Mouse (Mus musculus) intestine, embryonic 15.5 days (tissue): ENCODE measurements at regions not wholly inside any gene's neighbourhood (a gene's known extent, or its start where the extent isn't known, plus 50 kb on each side); places are given as distances from the start of the nearest gene placed in this dataset.

Source experiments
- ATAC-seq: fragments of 200-750 bp; cut with Nextera tagmentation; 2 replicates; pipeline ENCODE4 v1.8.0; 2017; ENCODE audit warnings: moderate TSS enrichment, moderate library complexity
- H3K27ac ChIP-seq: fragments of 300-500 bp; sonication (generic); 2 replicates; pipeline ENCODE4 v1.5.1; 2015; ENCODE audit warnings: mild to moderate bottlenecking, inconsistent platforms
- H3K27me3 ChIP-seq: fragments of 300-500 bp; sonication (generic); replicated peaks from 2 replicates; pipeline ENCODE4 v1.6.1; 2015; ENCODE audit warnings: inconsistent platforms
- H3K36me3 ChIP-seq: fragments of 300-500 bp; sonication (generic); 2 replicates; pipeline ENCODE4 v1.6.1; 2015; ENCODE audit warnings: inconsistent platforms
- H3K4me1 ChIP-seq: fragments of 300-500 bp; sonication (generic); replicated peaks from 2 replicates; pipeline ENCODE4 v1.6.1; 2015; ENCODE audit warnings: inconsistent platforms
- H3K4me2 ChIP-seq: fragments of 300-500 bp; sonication (generic); replicated peaks from 2 replicates; pipeline ENCODE4 v1.6.1; 2015; ENCODE audit warnings: mild to moderate bottlenecking, inconsistent platforms
- H3K4me3 ChIP-seq: fragments of 300-500 bp; sonication (generic); replicated peaks from 2 replicates; pipeline ENCODE4 v1.5.1; 2015; ENCODE audit warnings: inconsistent platforms
- H3K9ac ChIP-seq: fragments of 300-500 bp; sonication (generic); 2 replicates; pipeline ENCODE4 v1.6.1; 2015; ENCODE audit warnings: inconsistent platforms
- H3K9me3 ChIP-seq: fragments of 300-500 bp; sonication (generic); 2 replicates; pipeline ENCODE4 v1.6.1; 2016; ENCODE audit warnings: inconsistent platforms
- WGBS: fragments of 180-500 bp; shearing (Covaris S2); methylation state at CpG from one replicate; pipeline ENCODE4 v1.1.7; 2015; 5-methylcytosine and 5-hydroxymethylcytosine counted together

GRCm38 (mm10) chr8:128218886-128219285, 139.5 kb upstream of the Nrp1 start:
- H3K27ac ChIP-seq, result no peak overlapping the region
- H3K9me3 ChIP-seq, result no peaks in the 10 kb centered on the region
- H3K4me2 ChIP-seq, result no peak overlapping the region
- no peak overlapping the region for H3K4me3 ChIP-seq
- no peak for ATAC-seq
- no peaks in the 10 kb centered on the region for H3K27me3 ChIP-seq
- no peaks in the 10 kb centered on the region for H3K4me1 ChIP-seq
- 63% methylated on average over 2 of the region's 2 CpGs for WGBS
- no peak overlapping the region for H3K9ac ChIP-seq
- no peaks in the 10 kb centered on the region for H3K36me3 ChIP-seq

DNA sequence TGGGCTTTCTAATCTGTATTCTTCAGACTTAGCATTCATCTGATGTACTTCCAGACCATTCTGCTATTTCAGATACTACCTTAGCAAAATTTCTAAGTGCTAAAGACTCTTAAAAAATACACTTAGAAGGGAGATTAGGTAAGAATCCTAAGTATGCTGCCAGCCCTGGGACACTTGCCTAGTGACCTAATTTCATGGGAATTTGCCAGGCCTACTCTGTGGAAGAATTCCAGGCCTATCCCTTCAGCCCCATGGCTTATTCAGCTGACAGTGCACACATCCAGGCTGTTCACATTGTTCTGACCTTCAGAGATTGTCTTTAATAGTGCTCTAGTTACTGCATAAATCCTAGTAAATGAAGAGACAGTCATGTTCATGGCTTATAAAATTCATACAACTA, 138.9 kb upstream of the Nrp1 start:
- H3K9me3 ChIP-seq, result no peaks in the 10 kb centered on the region
- no peak for ATAC-seq

DNA sequence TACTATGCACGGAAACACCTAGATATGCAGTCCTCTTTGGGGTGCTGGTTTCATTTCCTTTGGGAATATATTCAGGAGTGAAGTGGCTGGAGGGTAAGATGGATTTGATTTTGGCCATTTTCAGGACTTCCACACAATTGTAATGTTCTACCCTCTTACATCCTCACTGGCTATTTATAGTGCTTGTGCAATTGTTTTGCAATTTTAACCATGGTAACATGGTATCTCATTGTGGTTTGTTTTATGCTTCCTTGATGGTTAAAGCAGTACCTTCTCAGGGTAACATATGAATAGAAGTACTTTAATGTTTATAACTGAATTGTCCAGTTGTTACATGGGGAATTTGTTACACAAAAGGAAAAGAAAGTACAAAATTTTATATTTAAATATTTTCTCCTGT, 135.3 kb upstream of the Nrp1 start:
- no peaks in the 10 kb centered on the region for H3K9me3 ChIP-seq
- H3K4me3 ChIP-seq, result no peak overlapping the region
- H3K36me3 ChIP-seq, result no peaks in the 10 kb centered on the region
- H3K4me2 ChIP-seq, result no peak overlapping the region
- no peaks in the 10 kb centered on the region for H3K4me1 ChIP-seq
- no peaks in the 10 kb centered on the region for H3K27me3 ChIP-seq
- no peak overlapping the region for H3K9ac ChIP-seq
- ATAC-seq, result no peak
- WGBS, result 85% methylated on average over 1 of the region's 1 CpGs
- no peak overlapping the region for H3K27ac ChIP-seq

More for the DNA sequence above, 138.9 kb upstream of the Nrp1 start:
- Histone ChIP-seq H3K4me3 (no peak overlapping the region), H3K4me2 (no peak overlapping the region), H3K36me3 (no peaks in the 10 kb centered on the region), H3K27me3 (no peaks in the 10 kb centered on the region), H3K27ac (no peak overlapping the region), H3K4me1 (no peaks in the 10 kb centered on the region), H3K9ac (no peak overlapping the region)

GRCm38 (mm10) chr8:128223522-128223921, 134.9 kb upstream of the Nrp1 start:
- Histone ChIP-seq H3K36me3 (no peaks in the 10 kb centered on the region), H3K9ac (no peak overlapping the region), H3K27ac (no peak overlapping the region), H3K9me3 (no peaks in the 10 kb centered on the region), H3K4me2 (no peak overlapping the region), H3K27me3 (no peaks in the 10 kb centered on the region), H3K4me3 (no peak overlapping the region), H3K4me1 (no peaks in the 10 kb centered on the region)
- ATAC-seq, result no peak

DNA sequence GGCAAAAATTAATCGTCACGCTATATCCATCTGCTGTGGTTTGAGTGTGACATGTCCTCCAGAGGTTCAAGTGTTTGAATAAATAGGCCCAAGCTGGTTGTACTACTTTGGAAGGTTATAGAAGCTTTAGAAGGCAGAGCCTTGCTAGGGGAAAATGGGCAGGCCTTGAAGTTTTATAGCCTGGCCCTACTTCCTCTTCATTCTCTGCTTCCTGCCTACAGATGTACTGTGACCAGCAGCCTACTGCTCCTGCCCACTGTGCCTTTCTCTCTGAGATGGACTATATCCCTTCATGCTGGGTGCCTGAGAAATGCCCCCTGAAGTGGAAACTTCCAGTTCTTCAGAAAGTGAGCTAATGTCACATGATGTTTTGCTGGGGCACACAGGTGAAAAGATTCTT, 133.3 kb upstream of the Nrp1 start:
- Histone ChIP-seq H3K9me3 (no peaks in the 10 kb centered on the region), H3K4me2 (no peak overlapping the region), H3K4me1 (no peaks in the 10 kb centered on the region), H3K9ac (no peak overlapping the region), H3K36me3 (no peaks in the 10 kb centered on the region), H3K27ac (no peak overlapping the region), H3K27me3 (no peaks in the 10 kb centered on the region), H3K4me3 (no peak overlapping the region)
- ATAC-seq, result no peak
- 93% methylated on average over 2 of the region's 2 CpGs for WGBS

- H3K27ac ChIP-seq, result no peak overlapping the region
- H3K36me3 ChIP-seq, result no peaks in the 10 kb centered on the region
- 65% methylated on average over 11 of the region's 11 CpGs for WGBS
- no peaks in the 10 kb centered on the region for H3K27me3 ChIP-seq
- ATAC-seq, result no peak
- H3K9me3 ChIP-seq, result no peaks in the 10 kb centered on the region
- no peak overlapping the region for H3K4me2 ChIP-seq
- no peaks in the 10 kb centered on the region for H3K4me1 ChIP-seq
- H3K9ac ChIP-seq, result no peak overlapping the region
- H3K4me3 ChIP-seq, result no peak overlapping the region
Observed at GRCm38 (mm10) chr8:128235071-128235470, 123.3 kb upstream of the Nrp1 start.

DNA sequence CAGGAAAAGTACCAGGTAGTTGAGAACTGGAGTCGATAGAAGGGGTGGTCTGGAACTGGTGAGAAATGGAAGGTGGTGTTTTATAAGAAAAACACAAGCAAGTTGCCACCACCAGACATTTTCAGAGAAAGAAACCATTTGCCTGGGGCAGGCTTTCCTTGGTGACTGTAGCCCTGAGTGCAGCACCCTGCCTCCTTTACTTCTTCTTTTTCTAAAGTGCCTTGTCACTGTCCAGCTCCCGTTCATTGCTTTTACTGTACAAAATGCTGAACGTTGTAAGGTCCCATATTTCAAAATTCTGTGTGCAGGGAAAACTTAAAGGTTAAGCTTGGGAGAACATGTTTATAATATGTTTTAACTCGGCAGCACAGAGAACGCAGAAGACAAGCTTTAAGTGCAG, 122.9 kb upstream of the Nrp1 start:
- no peaks in the 10 kb centered on the region for H3K36me3 ChIP-seq
- no peak overlapping the region for H3K9ac ChIP-seq
- H3K9me3 ChIP-seq, result no peaks in the 10 kb centered on the region
- H3K4me3 ChIP-seq, result no peak overlapping the region
- 32% methylated on average over 5 of the region's 5 CpGs for WGBS
- ATAC-seq, result no peak
- no peak overlapping the region for H3K4me2 ChIP-seq
- no peak overlapping the region for H3K27ac ChIP-seq
- H3K27me3 ChIP-seq, result no peaks in the 10 kb centered on the region
- H3K4me1 ChIP-seq, result no peaks in the 10 kb centered on the region

GRCm38 (mm10) chr8:128236097-128236496, 122.3 kb upstream of the Nrp1 start:
- ATAC-seq, result no peak
- H3K4me2 ChIP-seq, result no peak overlapping the region
- no peaks in the 10 kb centered on the region for H3K9me3 ChIP-seq
- WGBS, result 88% methylated on average over 2 of the region's 2 CpGs
- H3K4me3 ChIP-seq, result no peak overlapping the region
- H3K9ac ChIP-seq, result no peak overlapping the region
- no peak overlapping the region for H3K27ac ChIP-seq
- H3K27me3 ChIP-seq, result no peaks in the 10 kb centered on the region
- H3K4me1 ChIP-seq, result no peaks in the 10 kb centered on the region
- no peaks in the 10 kb centered on the region for H3K36me3 ChIP-seq

DNA sequence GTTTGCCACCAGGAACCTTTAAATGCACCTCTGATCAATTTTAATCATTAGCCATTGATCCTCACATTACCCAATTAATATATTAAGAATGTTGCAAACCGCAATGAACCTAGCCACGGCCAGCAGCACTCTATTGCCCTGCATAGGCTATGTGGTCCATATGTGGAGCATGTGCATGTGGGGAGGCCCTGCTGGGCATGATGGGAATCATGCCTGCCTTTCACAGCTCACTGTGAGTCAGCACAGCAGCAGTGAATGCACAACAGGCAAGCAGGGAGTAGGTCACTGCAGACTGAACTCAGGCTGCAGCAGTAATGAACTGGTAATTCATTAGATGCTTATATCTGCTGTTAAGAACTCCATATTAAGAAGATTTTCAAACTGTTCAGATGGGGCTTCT, 119.5 kb upstream of the Nrp1 start:
- Histone ChIP-seq H3K36me3 (no peaks in the 10 kb centered on the region), H3K4me2 (no peak overlapping the region), H3K27me3 (no peaks in the 10 kb centered on the region), H3K9me3 (no peaks in the 10 kb centered on the region), H3K9ac (no peak overlapping the region), H3K4me1 (no peaks in the 10 kb centered on the region), H3K4me3 (no peak overlapping the region), H3K27ac (no peak overlapping the region)
- no peak for ATAC-seq
- WGBS, result 92% methylated on average over 2 of the region's 2 CpGs

DNA sequence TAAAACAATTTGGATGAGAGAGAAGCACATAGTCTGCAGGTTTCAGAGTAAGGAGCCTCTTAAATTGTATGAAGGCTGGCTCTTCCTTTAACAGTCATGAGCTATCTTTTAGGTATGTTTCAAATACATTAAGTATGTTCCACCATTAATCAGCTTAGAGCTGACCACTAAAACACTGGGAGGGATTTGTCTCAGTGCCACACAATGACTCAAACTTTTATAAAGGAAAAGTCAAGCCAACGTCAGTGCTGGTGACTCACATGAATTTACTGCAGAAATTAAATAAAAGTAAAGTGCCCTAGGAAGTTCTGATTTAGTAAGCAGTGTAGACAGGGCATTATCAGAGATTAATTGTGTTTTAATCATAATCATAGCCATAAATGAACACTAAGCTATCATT, 118.6 kb upstream of the Nrp1 start:
- Histone ChIP-seq H3K27me3 (no peaks in the 10 kb centered on the region), H3K36me3 (no peaks in the 10 kb centered on the region), H3K4me3 (no peak overlapping the region), H3K27ac (no peak overlapping the region), H3K9me3 (no peaks in the 10 kb centered on the region), H3K4me1 (no peaks in the 10 kb centered on the region), H3K4me2 (no peak overlapping the region), H3K9ac (no peak overlapping the region)
- 31% methylated on average over 1 of the region's 1 CpGs for WGBS
- ATAC-seq, result no peak

- H3K4me3 ChIP-seq, result no peak overlapping the region
- no peak for ATAC-seq
- WGBS, result 95% methylated on average over 1 of the region's 1 CpGs
- H3K9ac ChIP-seq, result no peak overlapping the region
- H3K4me2 ChIP-seq, result no peak overlapping the region
- H3K27ac ChIP-seq, result no peak overlapping the region
- H3K36me3 ChIP-seq, result no peaks in the 10 kb centered on the region
- H3K9me3 ChIP-seq, result no peaks in the 10 kb centered on the region
- H3K4me1 ChIP-seq, result no peaks in the 10 kb centered on the region
- H3K27me3 ChIP-seq, result no peaks in the 10 kb centered on the region
Observed at GRCm38 (mm10) chr8:128241200-128241599, 117.2 kb upstream of the Nrp1 start.

DNA sequence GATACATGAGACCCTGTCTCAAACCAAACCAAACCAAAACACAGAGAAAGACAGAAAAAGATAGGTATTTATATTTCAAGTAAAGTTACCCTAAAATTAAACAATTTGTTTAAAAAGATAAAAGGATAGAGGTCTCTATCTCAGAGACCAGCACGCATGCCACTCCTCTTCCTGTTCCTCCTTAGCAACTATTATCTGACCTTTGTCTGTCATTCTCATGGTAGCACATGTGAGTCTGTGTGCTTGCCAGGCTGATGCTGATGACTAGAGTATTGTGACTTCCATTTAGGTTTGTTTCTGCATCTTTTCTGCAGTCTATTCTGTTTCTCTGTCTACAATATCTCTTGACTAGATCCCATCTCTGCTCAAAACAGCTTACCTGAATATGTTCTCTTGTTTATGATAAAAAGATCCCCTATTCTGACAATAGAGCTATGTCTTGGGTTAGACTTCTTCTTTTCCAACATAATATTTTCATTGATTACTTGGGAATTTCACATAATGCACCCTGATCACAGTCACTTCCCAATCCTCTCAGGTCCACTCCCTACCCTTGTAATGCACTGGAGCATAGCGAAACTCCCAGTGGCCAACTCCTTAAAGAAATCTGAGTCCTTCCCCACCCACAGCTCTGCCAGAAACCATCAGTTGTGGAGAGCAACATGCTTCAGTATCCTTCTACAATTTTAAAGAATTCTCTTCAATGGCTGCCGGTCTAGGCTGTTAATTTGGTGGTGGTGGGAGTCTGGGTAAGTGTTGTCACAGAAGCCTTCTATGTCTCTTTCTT, 115.7 kb upstream of the Nrp1 start:
- Histone ChIP-seq H3K27ac (no peak overlapping the region), H3K9me3 (no peaks in the 10 kb centered on the region), H3K4me2 (no peak overlapping the region), H3K27me3 (no peaks in the 10 kb centered on the region), H3K4me1 (no peaks in the 10 kb centered on the region), H3K4me3 (no peak overlapping the region), H3K9ac (no peak overlapping the region), H3K36me3 (no peaks in the 10 kb centered on the region)
- ATAC-seq, result no peak
- WGBS, result 90% methylated on average over 3 of the region's 3 CpGs

DNA sequence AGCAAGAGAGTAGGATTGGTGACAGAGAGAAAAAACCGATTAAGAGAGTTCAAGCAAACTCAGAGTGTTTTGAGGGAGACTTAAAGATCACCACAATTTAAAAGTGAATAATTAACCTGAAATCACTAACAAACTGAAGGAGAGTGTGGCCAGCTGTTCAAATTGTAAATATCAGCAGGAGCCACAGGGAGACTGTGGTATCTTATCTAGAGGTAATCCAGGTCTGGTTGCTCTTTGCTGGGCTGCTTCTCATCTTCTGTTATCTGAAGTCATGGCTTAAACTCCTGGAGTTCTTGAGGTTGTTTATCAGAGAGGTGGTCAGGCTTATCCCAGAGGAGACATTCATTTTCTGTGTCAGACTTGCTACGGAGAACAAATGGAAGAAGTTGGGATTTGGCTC, 106.7 kb upstream of the Nrp1 start:
- Histone ChIP-seq H3K27ac (no peak overlapping the region), H3K4me2 (no peak overlapping the region), H3K27me3 (no peaks in the 10 kb centered on the region), H3K4me1 (no peaks in the 10 kb centered on the region), H3K9me3 (no peaks in the 10 kb centered on the region), H3K9ac (no peak overlapping the region), H3K4me3 (no peak overlapping the region), H3K36me3 (no peaks in the 10 kb centered on the region)
- WGBS, result 16% methylated on average over 2 of the region's 2 CpGs
- peak; percentile 73; the same call in 1 of the 2 replicates for ATAC-seq
